Mouse (Mus musculus): Measurements from ENCODE around the gene Ctc1.
A peak's percentile ranks its signal among the peaks of the same experiment; 100 is the strongest.

Ctc1 gene

GRCm38 (mm10) chr11:69050748-69051147 is 35.0 kb downstream of the Ctc1 start:
- no peak for DNase-seq (ENCODE audit: low read depth, low spot score)

- DNase-seq (ENCODE audit: low read depth, low spot score), result no peak
Measured at GRCm38 (mm10) chr11:69051771-69052170, 36.1 kb downstream of the Ctc1 start.

- DNase-seq (ENCODE audit: low read depth, low spot score), result no peak
Measured at GRCm38 (mm10) chr11:69052824-69053421, 37.2 kb downstream of the Ctc1 start.

- DNase-seq (ENCODE audit: low read depth, low spot score), result no peak
Measured at GRCm38 (mm10) chr11:69053848-69054247, 38.1 kb downstream of the Ctc1 start.

- no peak for DNase-seq (ENCODE audit: low read depth, low spot score)
Measured at GRCm38 (mm10) chr11:69058265-69058664, 42.6 kb downstream of the Ctc1 start.

GRCm38 (mm10) chr11:69058729-69059356 is 43.1 kb downstream of the Ctc1 start:
- no peak for DNase-seq (ENCODE audit: low read depth, low spot score)

- DNase-seq (ENCODE audit: low read depth, low spot score), result peak; percentile 99
Measured at GRCm38 (mm10) chr11:69059357-69059974, 43.8 kb downstream of the Ctc1 start, which contains the start of gene Borcs6. Gene Borcs6, plus strand, starts transcription at chr11:69059717.

- DNase-seq (ENCODE audit: low read depth, low spot score), result no peak
Measured at GRCm38 (mm10) chr11:69059975-69060411, 44.3 kb downstream of the Ctc1 start.

GRCm38 (mm10) chr11:69060448-69061254 is 44.9 kb downstream of the Ctc1 start:
- no peak for DNase-seq (ENCODE audit: low read depth, low spot score)

GRCm38 (mm10) chr11:69061255-69061912 is 45.7 kb downstream of the Ctc1 start:
- DNase-seq (ENCODE audit: low read depth, low spot score), result no peak

GRCm38 (mm10) chr11:69062194-69062760 is 46.6 kb downstream of the Ctc1 start:
- DNase-seq (ENCODE audit: low read depth, low spot score), result no peak

GRCm38 (mm10) chr11:69062761-69063224 is 47.1 kb downstream of the Ctc1 start:
- peak; percentile 85 for DNase-seq (ENCODE audit: low read depth, low spot score)

- no peak for DNase-seq (ENCODE audit: low read depth, low spot score)
Measured at GRCm38 (mm10) chr11:69063413-69064201, 47.9 kb downstream of the Ctc1 start.

GRCm38 (mm10) chr11:69064259-69065133 is 48.8 kb downstream of the Ctc1 start:
- DNase-seq (ENCODE audit: low read depth, low spot score), result no peak

GRCm38 (mm10) chr11:69065394-69065925 is 49.7 kb downstream of the Ctc1 start:
- no peak for DNase-seq (ENCODE audit: low read depth, low spot score)

- DNase-seq (ENCODE audit: low read depth, low spot score), result no peak
Measured at GRCm38 (mm10) chr11:69066163-69066861, 50.6 kb downstream of the Ctc1 start.

GRCm38 (mm10) chr11:69066956-69067355 is 51.2 kb downstream of the Ctc1 start:
- DNase-seq (ENCODE audit: low read depth, low spot score), result peak; percentile 84

GRCm38 (mm10) chr11:69067601-69068000 is 51.9 kb downstream of the Ctc1 start:
- no peak for DNase-seq (ENCODE audit: low read depth, low spot score)
